Mouse (Mus musculus) heart, postnatal 0 days (tissue): Measurements from ENCODE around the gene Pea15a.

Experiments used
- CTCF ChIP-seq: IDR thresholded peaks from 2 replicates; pipeline ENCODE4 v1.5.1; 2016; ENCODE audit warnings: antibody characterized with exemption, control low read depth, low read depth
- EP300 ChIP-seq: IDR thresholded peaks from 2 replicates; pipeline ENCODE4 v1.6.1; 2016; ENCODE audit warnings: antibody characterized with exemption, low read depth

GRCm38 (mm10) chr1:172148279-172148954 lies 58.2 kb downstream of the Pea15a start:
- TF ChIP-seq CTCF (no peak), EP300 (no peak)
